Mouse (Mus musculus): ENCODE measurements at regions not wholly inside any gene's neighbourhood (a gene's known extent, or its start where the extent isn't known, plus 50 kb on each side); places are given as distances from the start of the nearest gene placed in this dataset.

DNA sequence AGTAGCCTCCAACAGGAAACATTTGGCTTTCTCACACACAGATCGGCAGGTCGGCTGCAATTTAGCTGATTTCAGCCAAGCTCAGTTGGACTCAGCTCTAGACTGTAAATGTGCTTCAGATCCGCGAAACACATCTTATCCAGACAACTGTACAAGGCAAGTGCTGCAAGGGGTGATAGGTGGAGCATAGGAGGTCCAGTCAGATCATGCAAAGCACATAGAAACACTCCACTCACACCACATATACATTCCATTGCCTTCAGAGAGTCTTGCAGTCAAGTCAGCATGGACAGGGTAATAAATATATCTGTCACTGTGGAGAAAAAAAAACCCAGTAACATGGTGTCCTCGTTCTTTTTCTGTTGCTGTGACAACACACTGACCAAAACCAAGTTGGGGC, 160.3 kb downstream of the H2al1j start:
- in situ Hi-C loops (cut with MboI, MseI), result no loop called here

DNA sequence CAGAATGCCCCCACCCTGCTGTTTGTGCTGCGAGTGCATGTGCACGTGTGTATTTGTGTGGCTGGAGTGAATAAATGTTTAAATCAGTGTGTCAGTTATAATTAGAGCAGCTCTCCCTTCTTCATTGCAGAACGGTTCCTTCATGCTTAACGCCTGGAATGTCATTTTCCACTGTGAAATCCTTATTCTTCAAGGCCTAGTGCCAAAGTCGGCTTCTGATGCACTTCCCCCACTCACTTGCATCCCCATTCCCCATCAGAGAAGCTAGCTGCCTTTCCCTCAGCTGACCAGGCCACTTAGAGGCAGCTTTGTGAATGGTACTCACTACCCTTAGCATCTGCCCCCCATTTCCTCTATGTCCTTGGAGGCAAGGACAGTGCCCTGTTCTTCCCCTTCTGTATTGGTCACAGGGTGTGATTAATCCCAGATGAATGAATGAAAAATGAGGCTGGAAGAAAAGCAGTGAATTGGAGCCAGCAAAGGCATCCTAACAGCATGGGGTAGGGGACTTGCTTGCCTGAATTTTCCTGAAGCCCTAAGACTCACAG, 162.6 kb downstream of the H2al1j start:
- in situ Hi-C loops (cut with MboI, MseI), result no loop called here

DNA sequence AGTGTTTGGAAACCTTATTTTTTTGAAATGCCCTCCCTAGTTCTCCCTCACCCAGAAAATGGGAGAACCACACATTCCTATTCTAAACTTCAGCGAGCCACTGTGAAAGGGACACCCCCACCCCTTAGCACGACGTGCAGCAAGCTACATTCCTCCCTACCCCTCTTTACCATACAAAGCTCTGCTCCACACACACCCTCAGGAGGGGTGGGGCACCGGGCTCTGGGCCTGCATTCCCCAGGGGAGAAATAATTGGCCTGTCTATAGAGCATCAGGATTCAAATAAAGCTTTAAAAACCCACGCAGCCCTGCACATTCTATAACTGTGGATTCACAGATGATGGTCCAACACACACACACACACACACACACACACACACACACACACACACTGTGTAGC, 163.6 kb downstream of the H2al1j start:
- in situ Hi-C loops (cut with MboI, MseI), result no loop called here

DNA sequence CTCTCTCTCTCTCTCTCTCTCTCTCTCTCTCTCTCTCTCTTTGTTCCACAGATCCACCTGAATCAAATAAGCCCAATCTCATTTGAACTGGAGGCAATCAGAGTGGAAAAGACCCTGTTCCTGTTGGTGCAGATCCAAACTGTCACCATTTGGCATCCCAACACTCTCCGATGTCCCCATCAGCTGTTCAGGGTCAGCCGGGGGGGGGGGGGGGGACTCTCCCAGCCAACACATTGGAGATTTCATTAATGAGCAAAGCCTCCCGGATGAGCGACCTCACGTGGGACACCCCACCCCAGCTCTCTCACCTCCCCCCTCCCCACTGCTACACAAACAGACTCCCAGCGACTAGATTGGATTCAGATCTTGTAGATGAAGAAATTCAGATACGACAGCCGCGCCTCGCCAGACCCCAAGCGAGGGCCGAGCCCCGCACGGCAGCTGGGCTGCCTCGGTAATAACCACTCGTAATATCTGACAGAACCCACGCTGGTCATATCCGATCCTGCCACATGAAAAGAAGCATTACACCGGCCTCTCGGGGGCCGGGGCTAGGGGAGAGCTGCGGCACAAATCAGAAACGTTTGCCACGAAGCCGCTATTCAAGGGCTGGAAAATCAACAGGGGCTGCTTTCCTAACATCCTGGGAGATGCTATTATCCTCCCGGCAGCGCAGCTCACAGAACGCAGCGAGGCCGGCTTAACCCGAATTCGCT, 164.2 kb downstream of the H2al1j start:
- in situ Hi-C loops (cut with MboI, MseI), result no loop called here

DNA sequence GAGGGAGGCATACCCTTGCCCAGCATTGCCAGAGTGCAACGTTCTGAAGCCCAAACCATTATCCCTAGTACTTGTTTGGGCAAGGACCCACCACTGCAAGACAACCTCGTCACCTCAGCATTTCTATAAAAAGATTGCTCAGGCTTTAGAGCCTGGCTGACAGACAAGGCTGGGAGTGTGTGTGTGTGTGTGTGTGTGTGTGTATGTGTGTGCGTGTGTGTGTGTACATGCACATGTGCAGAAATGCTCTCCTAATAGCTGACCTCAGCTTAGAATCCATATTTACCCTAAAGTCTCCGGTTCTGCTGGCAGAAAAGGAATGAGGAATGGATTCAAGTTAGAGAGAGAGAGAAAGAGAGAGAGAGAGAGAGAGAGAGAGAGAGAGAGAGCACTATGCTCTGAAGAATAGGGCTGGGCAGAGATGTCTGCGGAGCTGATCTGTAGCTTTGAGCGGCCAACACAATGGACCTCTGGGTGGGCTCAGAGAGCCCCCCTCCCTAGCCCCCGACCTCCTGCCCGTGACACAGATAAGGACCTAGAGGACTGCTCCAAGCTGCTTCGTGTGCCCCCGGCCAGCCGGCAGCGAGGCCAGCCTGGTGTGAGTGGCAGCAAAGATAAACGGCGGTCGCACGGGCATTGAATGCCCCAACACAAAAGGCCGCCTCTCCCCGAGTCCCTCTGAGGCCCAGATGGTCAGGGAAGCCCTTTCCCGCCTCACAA, 166.1 kb downstream of the H2al1j start:
- in situ Hi-C loops (cut with MboI, MseI), result no loop called here

- in situ Hi-C loops (cut with MboI, MseI), result no loop called here
Measured at GRCm38 (mm10) chrX:11494246-11494630, 166.6 kb downstream of the H2al1j start.

DNA sequence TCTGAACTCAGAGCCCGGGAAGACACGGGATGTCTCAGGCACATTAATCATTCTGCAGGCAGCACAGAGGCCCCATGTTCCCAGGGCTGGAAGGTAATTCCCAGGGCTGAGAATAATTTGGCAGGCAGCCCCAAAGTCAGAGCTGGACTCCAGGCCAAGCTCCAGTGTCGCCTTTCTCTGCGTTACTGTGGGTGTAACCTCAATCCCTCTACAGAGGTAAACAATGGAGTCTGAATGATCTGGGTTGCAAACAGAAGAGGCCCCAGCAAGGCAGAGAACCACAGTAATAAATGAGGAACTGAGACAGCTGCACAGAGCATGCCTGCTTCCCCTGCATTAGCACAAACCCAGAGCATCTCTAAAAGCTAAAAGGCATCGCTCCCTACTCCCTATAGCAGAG, 184.8 kb downstream of the H2al1j start:
- in situ Hi-C loops (cut with MboI, MseI), result no loop called here

DNA sequence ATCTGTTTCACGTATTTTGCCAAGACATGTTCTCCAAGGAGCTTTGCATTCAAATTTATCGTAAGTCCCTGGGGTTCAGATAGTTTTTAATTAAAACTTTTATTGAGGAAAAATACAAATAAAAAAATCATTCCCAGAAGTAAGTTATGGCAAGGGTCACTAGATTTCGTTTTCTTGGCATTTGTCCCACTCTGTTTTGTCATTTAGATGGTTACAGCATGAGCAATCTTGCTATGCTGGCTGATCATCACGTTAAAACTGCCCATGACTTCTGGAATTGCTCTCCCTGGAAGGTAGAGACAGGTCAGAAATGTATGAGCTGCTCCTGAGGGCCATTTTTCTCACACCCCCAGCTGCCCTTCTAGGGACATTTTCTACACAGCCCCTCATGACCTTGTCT, 185.3 kb downstream of the H2al1j start:
- in situ Hi-C loops (cut with MboI, MseI), result no loop called here

- in situ Hi-C loops (cut with MboI, MseI), result no loop called here
Measured at GRCm38 (mm10) chrX:11523791-11524190, 196.2 kb downstream of the H2al1j start.

DNA sequence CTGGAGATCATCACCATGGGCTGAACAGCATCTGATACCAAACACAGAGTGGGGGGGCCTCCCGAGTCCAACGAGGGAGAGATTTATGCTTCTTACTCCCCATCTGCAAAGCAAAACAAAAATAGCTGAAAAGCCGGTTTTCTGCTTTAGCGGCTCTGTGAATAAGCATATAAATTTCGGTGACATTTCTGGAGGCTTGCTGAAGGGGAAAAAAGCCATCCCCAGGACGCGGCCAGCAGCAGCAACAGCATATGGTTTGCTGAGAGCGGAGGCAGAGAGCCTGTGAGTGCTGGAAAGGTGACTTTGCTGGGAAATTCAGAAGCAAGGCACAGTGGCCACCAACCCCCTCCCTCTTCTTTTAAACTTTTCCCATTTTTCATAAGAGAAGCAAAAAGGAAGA, 197.7 kb downstream of the H2al1j start:
- in situ Hi-C loops (cut with MboI, MseI), result no loop called here

DNA sequence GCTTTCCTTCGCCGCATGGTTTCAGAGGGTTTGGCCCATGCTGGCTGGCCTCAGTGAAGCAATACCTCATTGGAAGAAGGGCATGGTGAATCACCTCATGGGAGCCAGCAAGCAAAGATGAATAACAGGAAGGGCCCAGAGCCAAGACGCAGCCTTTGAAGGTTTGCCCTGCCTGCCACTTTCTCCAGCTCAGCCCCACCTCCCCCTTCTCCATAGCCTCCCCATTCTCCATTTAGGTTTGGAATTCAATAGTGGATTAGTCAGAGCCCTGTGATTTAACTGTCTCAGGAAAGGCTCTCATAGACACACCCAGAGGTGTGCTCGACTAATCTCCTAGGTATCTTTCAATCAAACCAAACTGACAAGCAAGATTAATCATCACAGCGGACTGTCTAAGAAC, 201.0 kb downstream of the H2al1j start:
- in situ Hi-C loops (cut with MboI, MseI), result no loop called here

GRCm38 (mm10) chrX:11529221-11529620, 201.6 kb downstream of the H2al1j start:
- in situ Hi-C loops (cut with MboI, MseI), result no loop called here

DNA sequence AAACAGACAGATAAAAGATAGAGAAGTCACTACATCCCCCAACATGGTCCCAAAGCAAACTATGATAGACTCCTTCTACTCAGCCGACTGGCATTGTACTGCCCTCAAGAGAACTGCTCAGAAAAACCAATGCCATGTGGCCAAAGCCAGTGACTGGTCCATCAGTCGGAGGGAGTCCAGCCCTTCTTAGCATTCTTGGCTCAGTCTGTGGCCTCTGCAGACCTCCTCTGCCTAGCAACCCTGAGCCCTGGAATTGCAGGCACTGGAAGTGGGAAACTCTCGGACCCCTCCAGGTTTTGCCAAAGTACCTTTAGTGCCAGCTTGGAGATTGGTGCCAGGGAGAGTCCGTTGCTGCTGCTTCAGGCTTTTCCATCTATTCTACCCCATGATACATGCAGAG, 205.2 kb downstream of the H2al1j start:
- in situ Hi-C loops (cut with MboI, MseI), result no loop called here

DNA sequence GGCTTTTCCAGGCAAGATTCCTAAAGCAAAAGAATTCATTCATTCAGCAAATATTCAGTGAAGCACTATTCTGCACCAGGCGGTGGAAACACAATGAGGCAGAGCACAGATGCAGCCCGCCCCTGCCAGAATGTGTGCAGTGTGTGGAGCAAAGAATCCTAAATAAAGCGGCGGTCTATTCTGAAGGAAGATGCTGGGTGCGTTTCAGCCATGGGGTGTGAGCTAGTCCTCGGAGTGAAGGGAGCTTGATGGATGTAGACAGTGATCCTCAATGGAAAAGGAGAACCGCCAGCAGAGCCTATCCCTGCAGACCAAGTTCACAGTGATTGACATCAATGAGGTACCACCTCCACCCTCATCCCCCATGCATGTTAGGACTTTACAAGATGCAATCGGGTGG, 206.2 kb downstream of the H2al1j start:
- in situ Hi-C loops (cut with MboI, MseI), result no loop called here

GRCm38 (mm10) chrX:11541011-11541410, 213.4 kb downstream of the H2al1j start:
- in situ Hi-C loops (cut with MboI, MseI), result no loop called here

GRCm38 (mm10) chrX:11550164-11550851, 222.7 kb downstream of the H2al1j start:
- in situ Hi-C loops (cut with MboI, MseI), result no loop called here

DNA sequence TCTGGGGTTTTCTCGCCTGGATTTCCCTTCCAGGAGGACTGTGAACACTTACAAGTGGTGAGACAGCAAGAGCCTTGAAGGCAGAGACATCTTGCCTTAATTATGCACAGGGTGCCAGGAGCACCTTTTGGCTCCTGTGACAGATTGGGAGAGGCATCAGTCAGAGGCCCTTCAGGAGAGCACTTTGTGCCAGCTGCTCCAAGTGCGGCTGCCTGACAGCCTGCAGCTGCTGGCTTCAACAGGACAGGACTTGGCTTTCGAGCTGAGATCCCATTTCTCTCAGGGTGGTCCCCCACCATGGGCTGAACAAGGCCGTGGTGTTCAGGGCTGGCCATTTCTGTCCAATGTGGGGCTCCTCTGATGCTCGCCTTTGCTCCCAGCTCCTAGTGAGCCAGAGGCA, 224.6 kb downstream of the H2al1j start:
- in situ Hi-C loops (cut with MboI, MseI), result no loop called here

GRCm38 (mm10) chrX:11555035-11555570, 227.5 kb downstream of the H2al1j start:
- in situ Hi-C loops (cut with MboI, MseI), result no loop called here

- in situ Hi-C loops (cut with MboI, MseI), result no loop called here
Measured at GRCm38 (mm10) chrX:11558260-11558659, 230.6 kb downstream of the H2al1j start.

GRCm38 (mm10) chrX:11560550-11561276, 233.1 kb downstream of the H2al1j start:
- in situ Hi-C loops (cut with MboI, MseI), result no loop called here

DNA sequence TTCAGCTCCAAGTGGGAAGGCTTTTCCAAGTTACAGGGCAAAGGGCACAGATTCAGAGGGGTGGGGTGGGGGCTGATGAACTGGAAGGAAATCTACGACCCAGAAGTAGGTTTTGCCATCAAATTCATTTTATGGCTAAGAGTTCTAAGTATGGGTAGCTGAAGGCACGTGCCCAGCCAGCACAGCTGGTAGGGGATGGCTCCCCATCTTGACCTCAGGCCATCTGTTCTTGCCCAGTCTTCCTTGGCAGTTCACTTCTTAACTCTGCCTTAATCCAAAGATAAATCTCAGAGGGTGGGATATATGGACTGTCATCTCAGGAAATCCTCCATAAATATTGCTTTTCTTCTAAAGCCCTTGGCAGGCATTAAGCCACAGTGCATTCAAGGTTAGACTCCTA, 238.3 kb downstream of the H2al1j start:
- in situ Hi-C loops (cut with MboI, MseI), result no loop called here

- in situ Hi-C loops (cut with MboI, MseI), result no loop called here
Measured at GRCm38 (mm10) chrX:11567827-11568226, 240.2 kb downstream of the H2al1j start.
